In genomic region chr7:31077470-31077869, GRCm38 (mm10) we compare ENCODE assay signal across 14 mouse cellular contexts. TPM values are rescaled to one million over a fixed set of nuclear protein-coding genes. Genes with fewer than 3 reads are reported as not detected.
DNase-seq lines count a peak whose midpoint lies in the region; ATAC-seq lines count a peak whose summit lies in the region.
"Had no signal": no experiment of that assay in that cellular context is flagged by ENCODE, and none has a peak within 500 bp of the region (broad histone marks: within the 10 kb centered on the region; RNA-seq: fewer than 3 reads in every experiment).

No protein-coding gene starts in this region.

- no peak overlapping the region for H3K9ac ChIP-seq in intestine, embryonic 16.5 days (ENCODE audit: low read depth, low read length)
- H3K9ac ChIP-seq in stomach, embryonic 15.5 days: no peak overlapping the region
- H3K9ac ChIP-seq: liver, embryonic 15.5 days had no signal

- H3K4me1 ChIP-seq in intestine, embryonic 16.5 days (ENCODE audit: control insufficient read depth, insufficient read depth, low read length): peaks cover 14% of the 10 kb centered on the region
- peaks cover 10% of the 10 kb centered on the region for H3K4me1 ChIP-seq in stomach, embryonic 15.5 days
- H3K4me1 ChIP-seq: liver, embryonic 15.5 days had no signal

- H3K27ac ChIP-seq in intestine, embryonic 16.5 days (ENCODE audit: low read length): no peak overlapping the region
- H3K27ac ChIP-seq in stomach, embryonic 15.5 days: 0 out of 2 replicates have a peak overlapping the region, but pooled peaks have one; percentile 67
- H3K27ac ChIP-seq: kidney, postnatal 0 days; liver, embryonic 15.5 days had no signal

- no peak for DNase-seq in frontal cortex, postnatal 25 days (ENCODE audit: low spot score in 2 of 2)
- peak; percentile 59 for DNase-seq in right cerebral cortex, adult 18-20 months
- no peak for DNase-seq in right cerebral cortex, postnatal 4 days
- no peak for DNase-seq in thymus, postnatal 36 days
- no peak for DNase-seq in gastrocnemius, adult 8-10 months (ENCODE audit: low spot score in 2 of 2)
- DNase-seq: right cerebral cortex, postnatal 25 days; thymus, adult 18-20 months had no signal

- WGBS in intestine, embryonic 16.5 days: 58% methylated on average over 6 of the region's 6 CpGs
- 50% methylated on average over 6 of the region's 6 CpGs for WGBS in stomach, embryonic 15.5 days

- no peak overlapping the region for H3K4me2 ChIP-seq in intestine, embryonic 16.5 days (ENCODE audit: low read depth, low read length)
- H3K4me2 ChIP-seq in stomach, embryonic 15.5 days: no peak overlapping the region
- H3K4me2 ChIP-seq: liver, embryonic 15.5 days had no signal

- no peaks in the 10 kb centered on the region for H3K27me3 ChIP-seq in intestine, embryonic 16.5 days (replicated peaks; ENCODE audit: control insufficient read depth, insufficient read depth, low read length)
- no peaks in the 10 kb centered on the region for H3K27me3 ChIP-seq in stomach, embryonic 15.5 days (replicated peaks)
- H3K27me3 ChIP-seq: liver, embryonic 15.5 days had no signal

- H3K4me3 ChIP-seq in intestine, embryonic 16.5 days (ENCODE audit: low read length): no peak overlapping the region
- no peak overlapping the region for H3K4me3 ChIP-seq in stomach, embryonic 15.5 days (replicated peaks)
- H3K4me3 ChIP-seq: liver, embryonic 15.5 days had no signal

- no peaks in the 10 kb centered on the region for H3K9me3 ChIP-seq in intestine, embryonic 16.5 days (ENCODE audit: control insufficient read depth, low read length)
- no peaks in the 10 kb centered on the region for H3K9me3 ChIP-seq in stomach, embryonic 15.5 days
- H3K9me3 ChIP-seq: liver, embryonic 15.5 days had no signal

- no peaks in the 10 kb centered on the region for H3K36me3 ChIP-seq in intestine, embryonic 16.5 days (ENCODE audit: control insufficient read depth, insufficient read depth, low read length)
- no peaks in the 10 kb centered on the region for H3K36me3 ChIP-seq in stomach, embryonic 15.5 days
- H3K36me3 ChIP-seq: liver, embryonic 15.5 days had no signal

- peak; percentile 62 for ATAC-seq in frontal cortex, adult (ENCODE audit: low TSS enrichment)
- ATAC-seq in intestine, embryonic 16.5 days: peak; percentile 11; the same call in 1 of the 2 replicates
- ATAC-seq in stomach, embryonic 15.5 days (ENCODE audit: insufficient read depth, low FRiP score, low read depth): no peak

RNA-seq across cellular contexts. Expression of gene Fxyd3, which starts 1.0 kb away (rescaled TPM):
- polyA plus RNA-seq in intestine, embryonic 16.5 days (2015; fragmentation: Nextera tagmentation; extraction: Ambion mirVana): 71.2 and 73.7 TPM in 2 replicates
- polyA plus RNA-seq in stomach, embryonic 15.5 days (2015; fragmentation: Nextera tagmentation; extraction: Ambion mirVana): 364 and 383 TPM in 2 replicates
- total RNA-seq in gastrocnemius, adult 8-10 months (2022): 1 to 10 TPM in 2 of 4 experiments, under 1 TPM in 2; 0.77 to 1.3 (median 0.92) TPM
- polyA plus RNA-seq: midbrain, embryonic 14.5 days had no signal

RNA-seq across cellular contexts. Expression of gene Lgi4, which starts 18.3 kb away (rescaled TPM):
- 0.83 and 1.4 TPM in 2 replicates for polyA plus RNA-seq in intestine, embryonic 16.5 days (2015; fragmentation: Nextera tagmentation; extraction: Ambion mirVana)
- 1.6 and 1.9 TPM in 2 replicates for polyA plus RNA-seq in stomach, embryonic 15.5 days (2015; fragmentation: Nextera tagmentation; extraction: Ambion mirVana)
- 1 to 10 TPM; 1.4 to 3.5 (median 2.3) TPM for total RNA-seq in gastrocnemius, adult 8-10 months (2022)
- polyA plus RNA-seq: heart, embryonic 14.5 days; liver, embryonic 15.5 days had no signal

RNA-seq across cellular contexts. Expression of gene Fxyd1, which starts 20.5 kb away (rescaled TPM):
- 62.6 and 71.9 TPM in 2 replicates for polyA plus RNA-seq in intestine, embryonic 16.5 days (2015; fragmentation: Nextera tagmentation; extraction: Ambion mirVana)
- polyA plus RNA-seq in stomach, embryonic 15.5 days (2015; fragmentation: Nextera tagmentation; extraction: Ambion mirVana): 89.3 and 110 TPM in 2 replicates
- 100 to 1,000 TPM; 556 to 826 (median 679) TPM for total RNA-seq in gastrocnemius, adult 8-10 months (2022)

RNA-seq across cellular contexts. Expression of gene Fxyd7, which starts 26.2 kb away (rescaled TPM):
- 20.1 and 22.0 TPM in 2 replicates for polyA plus RNA-seq in intestine, embryonic 16.5 days (2015; fragmentation: Nextera tagmentation; extraction: Ambion mirVana)
- polyA plus RNA-seq in stomach, embryonic 15.5 days (2015; fragmentation: Nextera tagmentation; extraction: Ambion mirVana): 21.6 and 25.0 TPM in 2 replicates
- total RNA-seq in gastrocnemius, adult 8-10 months (2022): 1 to 10 TPM in 2 of 4 experiments, under 1 TPM in 1, not detected in 1; 0.99 to 1.3 (median 1.3) TPM

RNA-seq across cellular contexts. Expression of gene Fxyd5, which starts 35.2 kb away (rescaled TPM):
- 22.5 and 26.9 TPM in 2 replicates for polyA plus RNA-seq in intestine, embryonic 16.5 days (2015; fragmentation: Nextera tagmentation; extraction: Ambion mirVana)
- polyA plus RNA-seq in stomach, embryonic 15.5 days (2015; fragmentation: Nextera tagmentation; extraction: Ambion mirVana): 27.1 and 29.0 TPM in 2 replicates
- total RNA-seq in gastrocnemius, adult 8-10 months (2022): 1 to 10 TPM; 4.7 to 8.7 (median 6.1) TPM
